Mouse (Mus musculus) spleen, adult 2 months (tissue): ENCODE measurements around the gene Ctse.

Experiments
- CTCF ChIP-seq: fragments of 200-500 bp; IDR thresholded peaks from 2 replicates; pipeline ENCODE4 v1.5.1; 2011; ENCODE audit warnings: mild to moderate bottlenecking, inconsistent platforms; ENCODE audit not compliant: insufficient read depth, insufficient read length, insufficient replicate concordance; ENCODE audit errors: extremely low read depth
- POLR2A ChIP-seq: fragments of 200-500 bp; IDR thresholded peaks from 2 replicates; pipeline ENCODE4 v1.6.1; 2011; ENCODE audit warnings: low read depth, low read length, inconsistent platforms

DNA sequence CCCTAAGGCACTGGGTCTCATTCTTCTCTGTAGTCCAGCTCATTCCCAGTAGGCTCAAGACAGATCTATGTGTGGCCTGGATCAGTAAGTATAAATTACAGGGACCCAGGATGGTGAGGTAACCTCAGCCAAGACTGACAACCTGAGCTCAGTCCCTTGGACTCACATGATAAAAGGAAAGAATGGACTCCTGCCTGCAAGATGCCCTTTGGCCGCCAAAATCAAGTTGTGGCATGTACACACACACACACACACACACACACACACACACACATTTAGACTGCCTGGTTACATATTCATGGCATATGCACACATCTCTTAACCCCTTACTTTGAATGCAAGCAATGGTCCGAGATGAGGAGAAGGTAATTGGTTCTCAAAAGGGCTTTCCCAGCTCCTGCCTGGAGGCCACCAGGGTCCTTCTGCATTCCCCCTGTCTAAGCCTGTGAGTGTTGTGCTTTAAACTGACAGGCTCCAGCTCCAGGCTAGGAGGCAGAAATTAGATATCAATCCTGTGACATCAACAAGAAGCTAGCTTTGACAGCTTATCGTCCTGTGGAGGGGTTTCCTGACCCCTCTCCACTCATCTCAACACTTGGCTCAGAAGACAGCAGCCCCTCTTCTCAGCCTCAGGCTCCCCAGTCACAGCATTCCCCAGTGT is 13.8 kb upstream of the Ctse start:
- TF ChIP-seq CTCF, result no peak
- no peak for TF ChIP-seq POLR2A
